ENCODE assay signal across 14 mouse cellular contexts in the genomic region with DNA sequence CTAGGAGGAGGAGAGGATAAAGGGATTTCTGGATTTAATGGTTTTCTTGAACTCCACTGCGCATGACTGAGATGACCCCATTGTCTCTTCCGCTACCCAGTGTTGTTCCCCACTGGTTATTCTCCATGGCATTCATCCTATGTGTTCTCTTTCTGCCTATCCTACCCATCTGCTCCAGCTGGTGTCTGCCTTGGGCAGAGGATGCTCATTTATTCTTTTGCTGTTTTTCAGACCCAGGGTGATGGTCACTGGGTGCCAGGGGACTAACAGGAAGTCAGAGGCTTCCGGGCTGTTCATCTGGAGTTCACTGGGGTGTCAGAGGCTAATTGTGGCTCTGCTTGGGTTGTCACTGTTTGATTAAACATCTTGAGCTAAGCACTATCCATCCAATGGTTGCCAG. TPM values are rescaled to one million over a fixed set of nuclear protein-coding genes. Genes with fewer than 3 reads are reported as not detected.
"Had no signal": no experiment of that assay in that cellular context is flagged by ENCODE, and none has a peak within 500 bp of the region (broad histone marks: within the 10 kb centered on the region; RNA-seq: fewer than 3 reads in every experiment).

No protein-coding gene starts in this region.

- H3K36me3 ChIP-seq: limb, embryonic 15.5 days; liver, embryonic 12.5 days; neural tube, embryonic 13.5 days had no signal

- ATAC-seq: intestine, postnatal 0 days; liver, embryonic 12.5 days had no signal

- H3K4me2 ChIP-seq: limb, embryonic 15.5 days; liver, embryonic 12.5 days; lung, embryonic 14.5 days; neural tube, embryonic 13.5 days had no signal

- DNase-seq: kidney, adult 8-10 months; kidney, postnatal 25 days; lung, embryonic 14.5 days; lung, postnatal 10 days; lung, postnatal 4 days; thymus, postnatal 4 days had no signal

- H3K4me1 ChIP-seq: limb, embryonic 15.5 days; liver, embryonic 12.5 days had no signal

- H3K9me3 ChIP-seq: limb, embryonic 15.5 days; liver, embryonic 12.5 days; neural tube, embryonic 13.5 days had no signal

- H3K9ac ChIP-seq: limb, embryonic 15.5 days; liver, embryonic 12.5 days; lung, embryonic 14.5 days; neural tube, embryonic 13.5 days had no signal

- H3K27me3 ChIP-seq: limb, embryonic 15.5 days; liver, embryonic 12.5 days; neural tube, embryonic 13.5 days had no signal

- H3K27ac ChIP-seq: left cerebral cortex, adult 2 months; limb, embryonic 15.5 days; liver, embryonic 12.5 days; neural tube, embryonic 13.5 days; stomach, postnatal 0 days had no signal

- H3K4me3 ChIP-seq: left cerebral cortex, adult 2 months; limb, embryonic 15.5 days; liver, embryonic 12.5 days; neural tube, embryonic 13.5 days had no signal

RNA-seq across cellular contexts. Expression of gene Gpr139, which starts 24.4 kb away (rescaled TPM):
- polyA plus RNA-seq: intestine, postnatal 0 days; limb, embryonic 11.5 days; limb, embryonic 15.5 days; liver, embryonic 12.5 days; liver, embryonic 16.5 days; lung, embryonic 14.5 days had no signal
